In genomic region chr12:20884104-20884503, GRCm38 (mm10) we compare ENCODE assay signal across 7 mouse cellular contexts.
A peak's percentile ranks its signal among the peaks of the same experiment; 100 is the strongest.
DNase-seq lines count a peak whose midpoint lies in the region; TF ChIP-seq lines count a peak whose summit lies in the region.
"Not testable (repeated sequence)": the region's sequence is repeated elsewhere in the genome, so short reads cannot be mapped to it uniquely, and the experiment has no call there.

No protein-coding gene starts in this region.

- H3K27me3 ChIP-seq in testis, adult 2 months (ENCODE audit: control insufficient read depth, insufficient read depth, low read length), result not testable (repeated sequence)

- intact Hi-C loops in gastrocnemius, adult 2 months (cut with DNase I); left cerebral cortex, adult 2 months (cut with DNase I): not testable (repeated sequence)

- H3K4me3 ChIP-seq in gastrocnemius, adult 2 months; left cerebral cortex, adult 2 months; testis, adult 2 months (ENCODE audit: control insufficient read depth, low read depth, low read length): not testable (repeated sequence)

- peak; percentile 2; the same call in 1 of the 2 replicates for TF ChIP-seq CTCF in gastrocnemius, adult 2 months (IDR thresholded peaks at IDR 0.05)
- TF ChIP-seq CTCF in left cerebral cortex, adult 2 months (IDR thresholded peaks at IDR 0.05), result peak; percentile 32
- peak; percentile 48; the same call in 1 of the 2 replicates for TF ChIP-seq CTCF in testis, adult 2 months (IDR thresholded peaks at IDR 0.05; ENCODE audit: control insufficient read depth, insufficient read depth, insufficient replicate concordance, low read depth, low read length)

- not testable (repeated sequence) for TF ChIP-seq POLR2A in testis, adult 2 months (IDR thresholded peaks at IDR 0.05; ENCODE audit: control insufficient read depth, low read depth, low read length)

- not testable (repeated sequence) for H3K4me1 ChIP-seq in testis, adult 2 months (ENCODE audit: control insufficient read depth, insufficient read depth, low read length)

- DNase-seq in CD4-positive, CD25-positive, alpha-beta regulatory T cell, adult 2 months (ENCODE audit: low read depth, low spot score), result peak; percentile 1
- peak; percentile 24 for DNase-seq in ZHBTc4 (ENCODE audit: low read depth, low spot score)
- DNase-seq in gastrocnemius, adult 2 months; left cerebral cortex, adult 2 months (ENCODE audit: extremely low spot score in 1 of 2, low spot score in 2 of 2): not testable (repeated sequence)
- DNase-seq in induced T-regulatory cell, adult 2 months (ENCODE audit: low read depth), result peak; percentile 12
- peak; percentile 3 for DNase-seq in lung, postnatal 36 days

- H3K27ac ChIP-seq in gastrocnemius, adult 2 months; left cerebral cortex, adult 2 months; testis, adult 2 months (ENCODE audit: control insufficient read depth, insufficient read depth, low read depth, low read length): not testable (repeated sequence)

- H3K36me3 ChIP-seq in testis, adult 2 months (ENCODE audit: control insufficient read depth, insufficient read depth, low read length), result not testable (repeated sequence)
